Mouse (Mus musculus) thymus, postnatal 4 days (tissue): ENCODE data around the gene BC051142.

Experiments
- DNase-seq: peaks from one replicate; pipeline ENCODE4 v3.0.0; 2021

Gene BC051142

DNA sequence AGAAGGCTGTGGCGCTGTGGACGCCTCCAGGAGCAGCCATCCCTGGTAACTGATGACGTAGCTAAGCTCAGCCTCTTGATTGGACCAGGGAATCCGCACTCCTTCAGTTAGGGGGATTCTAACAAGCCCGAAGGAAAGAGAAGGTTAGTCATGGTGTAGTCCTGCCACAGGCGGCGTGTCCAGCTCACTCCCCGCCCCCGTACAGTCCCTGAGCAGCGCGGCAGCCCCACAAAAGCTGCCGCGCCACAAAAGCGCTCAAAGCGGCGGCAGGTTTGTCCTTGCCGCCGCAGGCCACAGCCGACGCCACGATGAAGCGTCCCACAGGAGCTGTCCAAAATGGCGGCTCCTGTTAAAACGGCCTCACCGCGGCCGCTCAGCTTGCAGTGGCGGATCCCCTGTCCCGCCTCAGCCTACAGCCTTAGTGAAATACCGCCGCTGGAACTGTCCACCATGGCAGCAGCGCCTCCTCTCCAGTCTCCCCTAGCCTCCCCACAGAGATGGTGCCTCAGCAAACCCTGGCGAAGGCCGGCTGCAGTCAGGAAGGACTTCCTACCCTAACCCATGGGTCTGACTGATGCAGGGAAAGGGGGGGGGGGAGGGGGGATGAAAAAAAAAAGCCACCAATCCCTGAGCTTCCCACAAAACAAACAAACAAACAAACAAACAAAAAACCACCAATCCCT is at the start of gene BC051142:
BC051142 (plus strand) TSS at position 110 of the 683 bp plus-strand sequence.
- peak; percentile 77 for DNase-seq

DNA sequence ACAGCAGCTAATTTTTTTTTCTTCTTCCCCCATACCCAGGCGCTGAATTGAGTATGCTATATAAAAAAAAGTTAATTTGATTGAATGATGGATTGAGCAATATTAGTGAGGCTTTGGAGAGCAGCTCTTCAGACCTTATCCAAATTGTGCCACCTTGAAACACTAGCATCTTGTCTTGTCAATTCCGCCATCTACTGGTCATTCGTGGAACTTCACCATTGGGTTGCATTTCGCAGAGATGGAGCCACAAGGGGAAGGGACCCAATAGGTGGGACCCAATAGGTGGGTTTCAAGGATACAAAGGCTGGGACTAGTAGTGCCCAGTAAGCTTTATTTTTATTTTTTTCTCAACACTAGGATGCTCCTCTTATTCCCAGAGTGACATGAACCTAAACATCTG is 49.2 kb upstream of the BC051142 start:
- peak; percentile 92 for DNase-seq

DNA sequence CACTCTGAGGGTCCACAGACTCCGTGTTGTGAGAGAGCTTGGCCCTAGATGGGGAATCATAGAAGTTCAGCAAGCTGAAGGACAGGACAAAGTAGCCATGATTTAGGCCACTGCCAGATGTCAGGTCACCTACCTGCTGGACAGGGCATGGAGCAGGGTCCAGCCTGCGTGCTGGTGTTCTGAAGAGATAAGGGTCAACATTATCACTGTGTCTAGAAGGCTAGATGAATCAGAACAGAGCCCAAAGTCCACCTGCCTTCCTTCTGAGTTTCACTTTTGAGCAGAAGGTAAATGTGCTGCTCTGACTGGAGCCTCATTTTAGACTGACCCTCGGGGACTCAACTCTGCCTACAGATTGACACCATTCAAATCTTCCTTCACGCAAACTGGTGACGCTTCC is 44.1 kb upstream of the BC051142 start, which contains the start of gene Btnl2:
Btnl2 (plus strand) TSS at position 284 of the 400 bp plus-strand sequence.
- no peak for DNase-seq

DNA sequence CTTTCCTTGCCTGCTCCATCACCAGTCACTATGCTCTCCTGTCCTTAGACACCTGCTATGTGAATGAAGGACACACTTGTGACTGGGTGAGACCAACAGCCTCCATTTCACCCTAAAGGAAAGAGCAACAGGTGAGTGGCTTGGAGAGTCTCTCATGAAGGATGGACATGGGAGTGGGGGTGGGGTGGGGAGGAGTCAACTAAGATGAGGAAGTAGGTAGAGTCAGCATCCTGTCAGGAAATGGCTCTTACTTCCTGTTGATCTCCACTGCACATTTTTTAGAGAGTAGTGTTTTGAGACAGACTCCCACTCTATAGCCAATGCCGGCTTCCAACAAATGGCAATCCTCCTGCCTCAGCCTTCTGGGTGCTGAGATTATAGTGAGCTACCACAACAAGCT is 43.7 kb upstream of the BC051142 start:
- DNase-seq: peak; percentile 36

DNA sequence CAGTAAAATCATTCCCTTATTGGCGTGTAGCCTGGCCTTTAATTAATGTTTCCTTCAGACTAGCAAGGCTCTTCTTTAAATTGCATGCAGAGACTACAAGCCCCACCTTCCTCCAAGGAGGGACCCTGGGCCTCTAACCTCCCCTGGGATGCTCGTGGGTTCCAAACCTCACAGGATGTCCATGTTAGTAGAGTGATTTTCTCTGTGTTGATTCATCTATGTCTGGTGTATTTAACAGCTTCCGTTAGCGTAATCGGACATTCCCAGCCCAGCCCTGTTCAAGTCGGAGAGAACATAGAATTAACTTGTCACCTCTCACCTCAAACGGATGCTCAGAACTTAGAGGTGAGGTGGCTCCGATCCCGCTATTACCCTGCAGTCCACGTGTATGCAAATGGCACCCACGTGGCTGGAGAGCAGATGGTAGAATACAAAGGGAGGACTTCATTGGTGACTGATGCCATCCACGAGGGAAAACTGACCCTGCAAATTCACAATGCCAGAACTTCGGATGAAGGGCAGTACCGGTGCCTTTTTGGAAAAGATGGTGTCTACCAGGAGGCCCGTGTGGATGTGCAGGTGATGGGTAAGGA is 35.6 kb upstream of the BC051142 start:
- DNase-seq: no peak

DNA sequence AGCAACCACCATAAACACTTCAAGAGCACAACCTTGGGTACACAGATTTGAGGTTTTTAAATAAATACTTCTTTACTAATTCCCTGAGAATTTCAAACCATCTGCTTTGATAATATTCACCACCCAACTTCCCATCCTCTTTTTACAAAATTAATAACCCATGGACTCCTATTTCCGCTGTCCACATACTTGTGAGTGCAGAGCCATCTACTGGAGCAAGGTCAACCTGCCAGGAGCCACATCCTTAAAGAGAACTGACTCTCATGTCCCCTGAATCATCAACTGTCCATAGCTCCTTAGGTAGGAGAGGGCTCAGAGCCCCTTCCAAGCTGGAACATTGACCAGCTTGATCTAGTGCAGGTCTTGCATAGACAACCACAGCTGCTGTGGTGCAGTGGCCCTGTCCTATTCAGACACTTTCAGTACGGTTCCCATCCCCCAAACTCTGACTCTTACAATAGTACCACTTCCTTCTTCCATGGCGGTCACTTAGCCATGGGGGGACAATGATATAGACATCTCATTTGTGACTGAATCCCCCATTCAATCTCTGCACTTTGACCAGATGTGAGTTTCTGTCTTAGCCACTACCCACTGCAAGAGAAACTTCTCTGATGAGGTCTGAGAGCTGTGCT is 34.8 kb upstream of the BC051142 start:
- no peak for DNase-seq

DNA sequence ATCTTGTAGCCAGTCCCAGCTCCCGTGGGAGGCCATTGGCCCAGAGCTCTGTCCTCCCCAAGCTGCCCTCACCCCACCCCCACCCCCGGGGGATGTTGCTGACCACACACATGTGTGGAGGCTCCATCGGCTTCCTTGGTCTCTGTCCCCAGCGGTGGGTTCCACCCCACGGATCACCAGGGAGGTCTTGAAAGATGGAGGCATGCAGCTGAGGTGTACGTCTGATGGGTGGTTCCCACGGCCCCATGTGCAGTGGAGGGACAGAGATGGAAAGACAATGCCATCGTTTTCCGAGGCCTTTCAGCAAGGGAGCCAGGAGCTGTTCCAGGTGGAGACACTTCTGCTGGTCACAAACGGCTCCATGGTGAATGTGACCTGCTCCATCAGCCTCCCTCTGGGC is 33.6 kb upstream of the BC051142 start:
- no peak for DNase-seq

DNA sequence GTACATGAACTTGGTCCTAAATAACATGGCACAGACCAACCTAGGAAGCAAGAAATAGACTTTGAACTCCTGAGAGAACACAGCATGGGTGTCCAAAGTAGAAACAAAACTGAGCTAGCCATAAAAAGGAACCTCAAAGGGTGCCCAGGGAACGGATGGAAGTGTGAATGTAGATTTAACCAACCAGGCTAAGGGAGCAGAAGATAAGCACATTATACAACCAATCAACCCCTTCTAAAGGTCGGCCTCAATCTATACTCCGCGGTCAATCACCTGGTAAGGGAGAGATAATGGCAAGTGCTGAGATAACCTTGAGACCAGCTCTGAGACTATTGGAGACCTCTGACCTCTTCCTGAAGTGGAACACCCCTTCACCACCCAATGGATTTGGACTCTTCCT is 28.1 kb upstream of the BC051142 start:
- DNase-seq: no peak

DNA sequence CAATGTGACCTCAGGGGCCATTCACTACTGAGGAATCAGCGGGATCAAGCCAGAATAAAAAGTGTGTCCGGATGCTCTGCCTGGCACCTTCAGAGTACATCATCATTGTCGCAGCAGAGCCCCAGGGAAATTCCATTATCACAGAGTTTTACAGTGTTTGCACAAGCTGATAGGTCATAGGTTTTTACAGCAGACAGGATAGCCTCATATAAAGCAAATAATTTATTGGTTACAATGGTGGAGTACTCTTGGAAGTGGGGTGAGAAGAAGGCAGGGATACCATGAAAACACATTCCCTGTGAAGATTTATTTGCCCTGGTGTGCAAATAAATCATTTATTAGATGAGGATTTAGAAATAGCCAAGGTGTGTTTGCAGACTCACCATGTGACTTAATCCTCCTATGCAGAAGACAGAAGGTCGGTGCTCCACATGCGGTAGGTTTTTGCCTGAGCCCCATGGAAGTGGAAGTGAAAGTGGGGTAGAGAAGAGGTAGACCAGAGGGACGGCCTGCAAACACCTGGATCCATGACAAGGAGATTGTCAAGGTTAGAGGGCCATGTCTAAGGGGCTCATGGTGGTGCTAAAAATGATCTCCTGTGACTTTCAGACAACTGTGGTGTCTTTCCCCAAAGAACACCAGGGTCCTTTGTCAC is 25.4 kb upstream of the BC051142 start:
- DNase-seq: no peak

DNA sequence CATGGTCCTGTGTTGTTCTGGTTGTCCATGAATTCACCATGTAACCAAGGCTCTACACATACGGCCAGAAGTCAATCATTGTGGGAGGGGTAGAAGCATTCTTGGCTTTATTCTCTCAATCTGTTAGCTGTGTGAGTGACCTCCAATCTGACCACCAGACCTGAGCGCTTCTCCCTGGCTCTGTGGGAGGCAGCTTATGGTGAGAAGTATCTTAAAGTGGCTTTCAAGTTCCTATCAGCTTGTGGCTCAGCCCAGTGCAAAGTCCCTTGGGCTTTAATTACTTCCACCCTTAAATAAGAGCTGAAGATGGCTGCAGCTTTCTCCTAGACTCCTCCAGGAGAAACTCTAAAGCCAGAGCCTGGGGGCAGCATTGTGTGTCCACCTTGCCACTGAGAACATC is 21.8 kb upstream of the BC051142 start, which contains the start of gene Btnl1:
Btnl1 (plus strand) TSS at position 286 of the 400 bp plus-strand sequence.
- no peak for DNase-seq

DNA sequence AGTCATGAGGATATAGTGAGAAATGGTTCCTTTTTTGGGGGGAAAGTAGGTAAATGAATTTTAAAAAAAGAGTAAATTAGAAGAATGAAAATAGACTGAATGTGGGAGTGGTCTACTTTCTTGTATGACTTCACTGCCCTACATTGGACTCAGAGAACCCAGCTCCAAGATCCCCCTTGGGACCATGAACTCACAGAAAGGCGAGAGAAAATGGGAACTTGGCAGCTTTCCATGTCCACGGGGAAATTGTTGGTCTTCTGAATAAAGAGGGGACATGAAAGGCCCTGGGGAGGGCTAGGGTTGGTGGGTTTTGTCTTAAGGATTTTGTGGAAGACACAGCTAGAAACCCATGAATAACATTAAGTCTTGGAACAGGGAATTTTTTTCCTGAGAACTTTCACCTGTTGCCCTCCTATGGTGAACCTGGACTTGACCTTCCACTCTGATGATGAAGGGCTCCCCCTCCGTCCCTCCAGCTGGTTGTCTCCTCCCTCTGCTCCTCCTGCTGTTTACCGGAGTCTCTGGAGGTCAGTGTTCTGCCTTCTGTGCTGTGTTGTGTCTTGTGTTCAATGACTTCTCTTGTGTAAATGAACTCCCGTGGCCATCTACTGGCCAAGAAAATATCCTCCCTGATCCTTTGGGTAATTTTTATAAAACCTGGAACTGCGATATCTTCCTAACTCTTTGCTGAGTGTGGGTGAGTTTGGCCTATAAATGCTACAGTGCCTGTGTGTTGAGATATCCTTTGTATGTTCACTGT is 21.0 kb upstream of the BC051142 start:
- DNase-seq: no peak

DNA sequence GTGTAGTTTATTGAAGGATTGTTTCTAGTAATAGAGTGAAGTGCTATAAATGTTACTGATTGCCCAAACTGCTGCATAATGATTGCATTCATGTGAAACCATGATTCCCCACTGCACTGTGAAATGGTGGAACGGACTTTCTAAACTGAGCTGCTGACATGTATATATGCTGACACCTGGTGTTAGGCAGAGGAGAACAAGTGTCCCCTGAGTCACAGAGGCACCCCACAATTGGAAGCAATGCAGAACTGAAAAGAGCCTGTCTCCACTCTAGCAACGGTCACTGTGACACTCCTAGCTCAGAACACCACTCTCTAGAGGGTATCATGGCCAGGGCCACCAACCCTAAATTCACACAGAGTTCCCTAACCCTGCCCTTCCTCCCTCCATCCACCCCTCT is 19.9 kb upstream of the BC051142 start:
- DNase-seq: no peak

DNA sequence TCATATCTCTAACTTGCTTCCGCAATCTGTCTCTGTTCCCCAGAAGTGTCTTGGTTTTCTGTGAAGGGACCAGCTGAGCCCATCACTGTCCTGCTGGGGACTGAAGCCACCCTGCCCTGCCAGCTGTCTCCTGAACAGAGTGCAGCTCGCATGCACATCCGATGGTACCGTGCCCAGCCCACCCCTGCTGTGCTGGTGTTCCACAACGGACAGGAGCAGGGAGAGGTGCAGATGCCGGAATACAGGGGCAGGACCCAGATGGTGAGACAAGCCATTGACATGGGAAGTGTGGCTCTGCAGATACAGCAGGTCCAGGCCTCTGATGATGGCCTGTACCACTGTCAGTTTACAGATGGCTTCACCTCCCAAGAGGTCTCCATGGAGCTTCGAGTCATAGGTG is 19.2 kb upstream of the BC051142 start:
- DNase-seq: no peak

DNA sequence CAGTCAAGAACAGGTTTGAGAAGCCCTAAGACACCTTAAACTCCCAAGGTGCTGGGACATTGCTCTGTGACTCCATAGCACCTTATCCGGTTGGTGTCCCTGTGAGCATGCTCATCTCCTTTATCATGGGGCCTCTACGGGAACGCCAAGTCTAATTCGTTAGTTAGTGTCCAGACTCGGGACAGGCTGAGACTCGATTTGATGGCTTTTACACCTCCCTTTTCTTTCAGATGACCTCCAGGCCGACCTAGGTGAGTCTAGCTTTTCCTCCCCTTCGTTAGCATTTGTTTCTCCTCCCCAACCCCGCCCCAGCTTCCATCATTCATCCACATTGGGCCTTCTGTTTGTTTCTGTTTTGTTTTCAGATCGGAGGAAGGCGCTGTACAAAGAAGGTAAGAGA is 16.7 kb upstream of the BC051142 start:
- no peak for DNase-seq

DNA sequence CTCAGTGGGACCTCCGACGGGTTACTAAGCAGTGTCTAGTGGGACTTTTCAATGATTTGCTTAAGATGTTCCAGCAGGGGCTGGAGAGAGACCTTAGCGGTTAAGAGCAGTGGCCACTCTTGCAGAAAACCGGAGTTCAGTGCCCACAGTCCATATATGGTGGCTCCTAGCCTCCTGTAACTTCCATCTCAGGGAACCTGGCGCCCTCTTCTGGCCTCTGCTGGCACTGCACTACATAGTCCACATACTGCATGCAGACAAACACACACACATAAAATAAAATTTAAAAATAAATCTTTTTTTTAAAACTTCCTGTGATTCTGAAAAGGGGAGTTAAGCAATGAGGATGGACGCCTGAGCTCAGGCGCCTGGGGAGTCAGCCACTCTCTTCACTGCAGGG is 15.4 kb upstream of the BC051142 start:
- peak; percentile 74 for DNase-seq

DNA sequence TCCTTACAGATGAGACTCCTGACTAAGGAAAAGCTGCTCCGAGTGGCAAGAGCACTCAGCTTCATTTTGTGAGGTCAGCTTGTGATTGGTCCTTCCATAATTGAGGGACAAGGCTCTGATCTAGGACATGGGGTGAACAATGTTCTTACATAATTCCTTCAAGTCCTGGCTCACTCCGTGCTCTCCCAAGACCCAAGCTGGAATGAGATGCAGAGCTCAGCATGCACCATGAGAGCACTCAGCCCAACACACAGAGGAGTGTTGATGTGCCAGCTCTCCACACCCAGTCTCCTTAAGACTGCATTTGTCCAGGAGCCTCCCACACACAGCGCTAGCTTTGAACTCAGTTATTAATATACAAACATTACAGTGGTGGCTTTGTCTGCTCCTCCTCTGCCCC is 13.9 kb upstream of the BC051142 start:
- no peak for DNase-seq

DNA sequence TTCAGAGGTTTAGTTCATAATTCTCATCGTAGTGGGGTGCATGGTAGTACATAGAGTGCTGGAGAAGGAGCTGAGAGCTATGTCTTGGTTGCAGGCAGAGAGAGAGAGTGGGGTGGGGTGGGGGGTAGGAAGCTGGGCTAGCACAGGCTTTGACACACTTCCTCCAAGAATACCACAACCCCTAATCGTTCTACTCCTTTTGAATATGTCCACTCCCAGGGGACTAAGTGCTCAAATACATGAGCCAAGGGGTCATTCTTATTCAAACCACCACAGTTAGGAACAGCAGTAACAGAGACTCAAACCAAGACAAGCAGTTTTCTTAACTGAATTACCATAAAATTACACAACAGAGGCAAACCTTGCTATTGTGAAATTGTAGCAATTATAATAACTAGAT is 12.0 kb upstream of the BC051142 start:
- no peak for DNase-seq

DNA sequence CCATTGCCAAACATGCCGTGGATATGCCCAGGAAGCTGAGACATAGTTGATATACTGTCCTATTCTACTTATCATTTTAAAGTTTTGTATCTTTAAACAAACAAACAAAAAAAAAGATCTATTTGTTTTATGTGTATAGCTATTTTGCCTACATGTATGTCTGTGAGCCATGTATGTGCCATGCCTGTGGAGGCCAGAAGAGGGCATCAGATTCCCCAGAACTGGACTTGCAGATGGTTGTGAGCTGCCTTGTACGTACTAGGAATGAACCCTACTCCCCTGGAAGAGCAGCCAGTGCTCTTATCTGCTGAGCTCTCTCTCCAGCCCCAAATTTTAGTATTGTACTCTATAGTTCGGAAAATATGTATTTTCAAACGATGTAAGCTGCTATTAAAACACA is 10.1 kb upstream of the BC051142 start:
- DNase-seq: peak; percentile 61

DNA sequence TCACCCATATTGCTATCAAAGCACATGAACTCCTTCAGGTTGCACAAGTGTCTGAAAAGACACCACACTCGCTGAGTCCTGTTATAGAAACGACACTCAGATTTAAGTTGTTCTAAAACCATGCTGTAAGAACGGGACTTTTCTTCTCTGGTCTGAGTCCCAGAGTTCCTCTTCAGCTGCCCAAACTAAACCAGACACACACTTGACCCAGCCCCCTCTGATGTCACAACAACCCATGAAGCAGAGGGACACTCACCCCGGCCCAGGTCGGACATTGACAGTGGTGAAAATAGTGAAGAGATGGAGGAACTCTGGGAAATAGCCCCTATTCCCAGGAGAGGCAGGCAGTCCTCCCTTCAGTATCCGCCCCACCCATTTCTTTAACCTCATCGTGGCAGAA is 7.1 kb upstream of the BC051142 start:
- DNase-seq: no peak

DNA sequence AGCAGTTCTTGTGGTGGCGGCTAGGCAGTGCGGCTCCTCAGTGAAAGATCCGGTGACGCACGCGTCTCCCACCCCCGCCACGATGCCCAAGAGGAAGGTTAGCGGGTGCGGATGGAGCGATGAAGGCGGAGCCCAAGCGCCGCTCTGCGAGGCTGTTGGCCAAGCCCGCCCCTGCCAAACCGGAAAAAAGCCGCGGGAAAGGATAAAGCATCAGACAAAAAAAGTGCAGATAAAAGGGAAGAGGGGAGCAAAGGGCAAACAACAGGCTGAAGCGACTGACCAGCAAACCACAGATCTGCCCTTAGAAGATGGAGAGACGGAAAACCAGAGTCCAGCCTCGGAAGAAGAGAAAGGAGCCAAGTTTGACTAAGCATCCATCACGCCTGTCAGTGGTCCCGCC is 6.3 kb upstream of the BC051142 start:
- DNase-seq: peak; percentile 24

DNA sequence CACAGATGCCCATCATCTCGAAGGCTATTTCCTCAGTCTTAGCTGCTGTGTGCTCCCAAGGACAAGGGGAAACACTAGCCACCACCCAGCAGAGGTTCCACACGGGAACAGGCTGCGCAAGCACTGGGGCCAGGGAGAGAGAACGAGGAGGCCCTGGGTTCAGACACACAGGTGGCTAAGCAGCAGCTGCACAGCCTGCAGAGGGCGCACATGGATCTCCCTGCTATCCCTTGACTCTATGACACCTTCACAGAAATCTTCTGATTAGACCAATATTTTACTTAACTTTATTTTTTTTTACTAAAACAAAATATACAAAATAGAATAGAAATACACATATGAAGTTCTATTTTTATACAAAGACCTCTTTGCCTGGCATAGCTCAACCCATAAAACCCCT is 1.3 kb upstream of the BC051142 start:
- peak; percentile 68 for DNase-seq

DNA sequence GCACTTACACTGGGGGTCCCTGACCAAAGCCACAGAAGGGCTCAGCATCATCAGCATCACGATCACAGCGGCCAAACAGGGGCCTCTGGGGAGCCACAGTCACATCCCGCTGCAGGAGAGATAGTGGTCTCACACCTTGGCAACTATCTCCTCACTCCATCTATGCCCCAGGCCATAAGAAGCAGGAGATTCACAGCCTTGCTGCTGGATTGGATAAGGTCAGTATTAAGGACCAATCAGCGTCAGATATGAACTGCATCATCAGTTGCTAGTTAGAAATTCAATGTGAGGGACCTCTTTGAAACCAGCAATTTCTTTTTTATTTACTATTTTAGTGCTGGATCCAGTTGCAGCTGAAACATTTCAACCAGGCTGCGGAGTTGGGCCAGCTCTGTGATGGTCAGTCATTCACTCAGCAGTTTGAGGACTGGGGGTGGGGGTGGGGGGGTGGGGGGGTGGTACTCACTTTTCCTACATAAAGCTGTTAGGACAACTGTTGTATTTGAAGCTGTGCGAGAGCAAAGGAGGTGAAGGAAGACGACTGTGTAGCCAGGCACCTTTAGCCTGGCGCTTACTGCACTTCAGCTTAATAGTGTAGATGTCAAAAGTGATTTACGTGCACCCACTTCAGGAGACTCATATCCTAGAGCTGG is 436 bp upstream of the BC051142 start:
- peak; percentile 41 for DNase-seq

DNA sequence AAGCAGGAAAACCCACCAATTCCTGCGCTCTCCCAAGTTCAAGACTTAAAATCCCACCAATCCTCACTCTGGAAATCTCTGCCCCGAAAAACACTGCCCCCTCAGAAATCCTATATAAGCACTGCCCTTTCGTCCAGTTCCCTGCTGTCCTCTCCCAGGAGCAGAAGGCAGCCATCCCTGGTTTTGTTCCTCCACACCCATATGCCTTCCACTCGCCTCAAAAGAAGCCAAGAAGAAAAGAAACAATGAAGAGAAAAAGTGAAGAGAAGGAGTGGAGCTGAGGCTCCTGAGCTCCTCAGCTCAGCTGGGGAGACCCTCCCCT is 735 bp downstream of the BC051142 start:
- no peak for DNase-seq
